Mouse (Mus musculus): ENCODE data around the gene Fosl1.

Gene Fosl1

DNA sequence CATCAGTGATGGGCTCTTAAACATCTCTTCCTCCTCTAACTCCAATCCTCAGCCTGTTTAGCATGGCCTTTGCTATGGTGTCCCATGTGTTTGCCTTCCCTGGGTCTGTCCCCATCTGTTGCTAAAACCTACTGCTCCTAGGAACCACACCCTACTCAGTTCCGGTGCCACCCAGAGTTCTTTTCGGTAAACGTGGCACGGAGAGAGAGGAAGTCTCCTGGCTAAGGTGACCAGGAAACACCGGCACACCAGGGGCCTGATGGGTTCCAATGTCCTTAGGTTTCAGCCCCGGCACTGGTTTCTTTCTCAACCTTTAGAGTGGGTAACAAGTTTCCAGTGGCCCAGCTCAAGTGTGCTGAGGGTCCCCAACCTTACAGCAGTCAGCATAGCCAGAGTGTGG, 26.8 kb upstream of the Fosl1 start:
- no peaks in the 10 kb centered on the region for H3K27me3 ChIP-seq (ENCODE audit: control insufficient read depth, insufficient read depth, low read length, poor library complexity, severe bottlenecking)
- no peak for DNase-seq (ENCODE audit: low read depth, low spot score)
- H3K36me3 ChIP-seq (ENCODE audit: control insufficient read depth, insufficient read depth, low read length, poor library complexity, severe bottlenecking) = peaks cover 8% of the 10 kb centered on the region

DNA sequence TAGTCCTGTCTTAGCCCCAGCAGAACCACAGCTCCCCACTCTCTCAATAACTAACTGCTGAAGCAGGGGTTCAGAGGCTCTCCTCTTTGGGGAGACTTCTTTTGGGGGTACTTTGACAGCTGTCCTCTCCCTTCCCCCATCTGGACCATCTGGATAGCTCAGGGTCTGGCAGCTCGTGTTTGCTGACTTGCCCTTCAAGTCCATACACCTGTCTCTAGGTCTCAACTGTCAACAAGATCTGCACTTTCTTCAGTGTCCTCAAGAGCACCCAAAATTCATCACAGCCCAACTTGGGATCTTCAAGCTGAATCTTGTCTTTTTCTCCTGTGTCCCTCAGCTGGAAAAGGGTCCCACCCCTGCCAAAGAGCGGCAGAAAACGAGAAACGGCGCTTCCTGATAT, 25.6 kb upstream of the Fosl1 start:
- Histone ChIP-seq H3K36me3 (ENCODE audit: control insufficient read depth, insufficient read depth, low read length, poor library complexity, severe bottlenecking) (peaks cover 6% of the 10 kb centered on the region), H3K27me3 (ENCODE audit: control insufficient read depth, insufficient read depth, low read length, poor library complexity, severe bottlenecking) (no peaks in the 10 kb centered on the region)
- DNase-seq (ENCODE audit: low read depth, low spot score) = no peak

GRCm38 (mm10) chr19:5422267-5422666, 25.1 kb upstream of the Fosl1 start:
- H3K27me3 ChIP-seq (ENCODE audit: control insufficient read depth, insufficient read depth, low read length, poor library complexity, severe bottlenecking) = no peaks in the 10 kb centered on the region
- DNase-seq (ENCODE audit: low read depth, low spot score) = no peak

DNA sequence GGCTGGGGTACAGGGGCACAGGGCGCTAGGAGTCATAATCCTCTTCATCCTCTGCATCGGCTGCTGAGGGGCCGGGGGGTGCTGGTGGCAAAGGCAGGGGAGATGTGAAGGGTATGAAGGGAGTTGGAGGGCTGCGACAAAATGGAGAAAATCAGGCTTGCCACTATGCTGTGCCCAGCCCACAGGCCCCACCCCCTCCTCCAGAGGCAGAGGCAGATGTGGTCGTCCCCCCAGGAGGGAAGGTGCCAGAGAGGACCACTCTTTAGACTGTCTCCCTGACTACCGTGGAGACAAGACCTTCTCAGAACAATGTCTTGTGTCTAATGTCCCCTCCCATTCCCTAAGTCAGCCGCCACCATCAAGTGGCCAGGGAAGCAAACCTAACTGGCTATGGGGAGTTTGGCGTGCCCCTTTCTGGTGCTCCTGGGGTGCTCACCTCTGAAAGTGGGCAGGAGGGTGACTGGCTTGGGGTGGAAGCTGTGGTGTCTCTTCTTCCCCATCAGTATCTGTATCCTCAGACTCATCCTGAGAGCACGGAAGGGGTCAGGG, 24.4 kb upstream of the Fosl1 start:
- DNase-seq (ENCODE audit: low read depth, low spot score) = no peak
- no peaks in the 10 kb centered on the region for H3K27me3 ChIP-seq (ENCODE audit: control insufficient read depth, insufficient read depth, low read length, poor library complexity, severe bottlenecking)
- H3K36me3 ChIP-seq (ENCODE audit: control insufficient read depth, insufficient read depth, low read length, poor library complexity, severe bottlenecking) = peaks cover 6% of the 10 kb centered on the region

More at GRCm38 (mm10) chr19:5422267-5422666, 25.1 kb upstream of the Fosl1 start:
- peaks cover 6% of the 10 kb centered on the region for H3K36me3 ChIP-seq (ENCODE audit: control insufficient read depth, insufficient read depth, low read length, poor library complexity, severe bottlenecking)

- H3K36me3 ChIP-seq (ENCODE audit: control insufficient read depth, insufficient read depth, low read length, poor library complexity, severe bottlenecking) = peaks cover 3% of the 10 kb centered on the region
- no peaks in the 10 kb centered on the region for H3K27me3 ChIP-seq (ENCODE audit: control insufficient read depth, insufficient read depth, low read length, poor library complexity, severe bottlenecking)
- DNase-seq (ENCODE audit: low read depth, low spot score) = no peak
These were observed 23.8 kb upstream of the Fosl1 start for GRCm38 (mm10) chr19:5423561-5423960.

- DNase-seq (ENCODE audit: low read depth, low spot score) = no peak
- no peaks in the 10 kb centered on the region for H3K27me3 ChIP-seq (ENCODE audit: control insufficient read depth, insufficient read depth, low read length, poor library complexity, severe bottlenecking)
- H3K36me3 ChIP-seq (ENCODE audit: control insufficient read depth, insufficient read depth, low read length, poor library complexity, severe bottlenecking) = peaks cover 3% of the 10 kb centered on the region
These were observed 23.1 kb upstream of the Fosl1 start for GRCm38 (mm10) chr19:5424092-5424781.

DNA sequence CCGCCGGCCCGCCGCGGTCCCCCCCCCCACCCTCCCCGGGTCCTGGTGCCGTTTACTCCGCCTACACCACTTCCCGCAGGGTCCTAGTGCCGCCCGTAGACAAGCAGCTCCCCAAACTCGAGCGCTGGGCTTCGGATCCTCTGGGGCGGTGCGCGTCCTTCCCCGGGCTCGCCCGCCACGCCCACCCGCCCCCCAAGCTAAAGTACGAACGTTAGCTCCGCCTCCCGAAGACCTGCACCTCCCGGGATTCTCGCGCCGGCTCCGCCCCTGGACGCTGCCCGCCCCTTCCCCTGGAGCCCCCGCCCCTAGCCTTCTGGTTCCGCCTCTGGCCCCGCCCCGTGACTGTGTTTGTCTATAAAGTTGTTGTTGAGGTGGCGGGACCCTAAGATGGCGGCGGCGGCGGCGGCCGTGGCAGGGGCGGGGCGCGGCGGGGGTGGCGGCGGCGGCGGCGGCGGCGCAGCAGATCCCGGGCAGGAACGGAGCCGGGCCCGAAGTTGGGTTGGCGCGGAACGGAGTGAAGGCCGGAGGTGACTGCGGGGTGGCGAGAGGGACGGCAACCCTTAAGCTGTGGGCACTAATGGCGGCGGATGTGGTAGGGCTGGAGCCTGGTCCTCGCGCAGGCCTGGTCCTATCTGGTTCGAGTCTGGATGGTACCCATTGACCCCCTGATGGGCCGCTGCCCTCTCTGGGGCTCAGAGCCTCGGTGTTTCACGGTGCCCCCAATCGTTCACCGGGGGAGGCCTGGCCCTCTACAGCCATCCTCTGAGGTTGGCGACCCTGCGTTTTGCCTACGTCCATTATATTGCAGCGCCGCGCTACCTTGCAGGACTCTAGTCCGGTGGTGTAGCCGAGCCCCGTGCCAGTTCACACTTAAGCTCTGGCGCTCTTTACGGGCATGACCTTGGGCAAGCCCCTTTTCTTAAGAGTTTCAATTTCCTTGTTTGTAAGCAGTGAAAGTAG, 22.3 kb upstream of the Fosl1 start, which contains the start of the genes Drap1 and AI837181:
Gene Drap1 (minus strand): TSS at position 198 of the 960 bp plus-strand sequence.
Gene AI837181 (plus strand): TSS at position 363 of the 960 bp plus-strand sequence.
- DNase-seq (ENCODE audit: low read depth, low spot score) = peak; percentile 96
- Histone ChIP-seq H3K27me3 (ENCODE audit: control insufficient read depth, insufficient read depth, low read length, poor library complexity, severe bottlenecking) (no peaks in the 10 kb centered on the region), H3K36me3 (ENCODE audit: control insufficient read depth, insufficient read depth, low read length, poor library complexity, severe bottlenecking) (peaks cover 3% of the 10 kb centered on the region)

- Histone ChIP-seq H3K36me3 (ENCODE audit: control insufficient read depth, insufficient read depth, low read length, poor library complexity, severe bottlenecking) (peaks cover 3% of the 10 kb centered on the region), H3K27me3 (ENCODE audit: control insufficient read depth, insufficient read depth, low read length, poor library complexity, severe bottlenecking) (no peaks in the 10 kb centered on the region)
- no peak for DNase-seq (ENCODE audit: low read depth, low spot score)
These were observed 21.3 kb upstream of the Fosl1 start for GRCm38 (mm10) chr19:5425906-5426565.

GRCm38 (mm10) chr19:5426640-5427290, 20.6 kb upstream of the Fosl1 start:
- no peak for DNase-seq (ENCODE audit: low read depth, low spot score)
- no peaks in the 10 kb centered on the region for H3K27me3 ChIP-seq (ENCODE audit: control insufficient read depth, insufficient read depth, low read length, poor library complexity, severe bottlenecking)
- peaks cover 3% of the 10 kb centered on the region for H3K36me3 ChIP-seq (ENCODE audit: control insufficient read depth, insufficient read depth, low read length, poor library complexity, severe bottlenecking)

DNA sequence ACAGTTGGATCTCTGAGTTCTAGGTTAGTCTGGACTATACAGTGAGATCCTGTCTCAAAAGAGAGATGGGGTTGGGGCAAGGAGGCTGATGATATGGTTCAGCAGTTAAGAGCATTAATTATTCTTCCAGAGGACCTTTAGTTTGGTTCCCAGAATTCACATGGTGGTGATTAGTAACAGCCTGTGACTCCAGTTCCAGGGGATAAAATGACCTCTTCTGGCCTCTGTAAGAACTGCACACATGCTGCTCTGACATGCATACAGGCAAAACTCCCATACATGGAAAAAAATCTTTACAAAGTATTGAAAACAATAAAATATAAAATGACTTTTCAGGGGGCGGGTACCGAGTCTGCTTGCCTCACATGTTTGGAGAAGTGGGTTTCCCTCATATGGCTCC, 19.3 kb upstream of the Fosl1 start:
- H3K27me3 ChIP-seq (ENCODE audit: control insufficient read depth, insufficient read depth, low read length, poor library complexity, severe bottlenecking) = no peaks in the 10 kb centered on the region
- DNase-seq (ENCODE audit: low read depth, low spot score) = peak; percentile 68

DNA sequence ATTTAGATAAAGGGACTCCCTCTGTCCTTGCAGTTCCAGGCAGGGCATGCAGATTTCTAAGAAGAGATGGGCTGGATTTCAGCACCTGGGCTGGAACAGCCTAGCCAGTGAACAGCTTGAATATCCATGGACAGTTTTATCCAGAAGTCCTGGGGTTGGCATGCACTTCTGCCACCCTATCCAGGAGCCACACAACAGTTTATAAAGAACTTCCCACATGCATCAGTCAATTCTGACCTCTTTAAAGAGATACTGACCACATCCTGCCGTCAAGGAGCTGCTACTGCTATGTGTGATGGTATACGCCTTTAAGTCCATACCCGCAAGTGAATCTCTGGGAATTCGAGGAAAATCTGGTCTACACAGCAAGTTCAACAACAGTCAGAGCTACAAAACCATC, 18.1 kb upstream of the Fosl1 start:
- no peaks in the 10 kb centered on the region; the same call in 1 of the 2 replicates for H3K36me3 ChIP-seq (ENCODE audit: control insufficient read depth, insufficient read depth, low read length, poor library complexity, severe bottlenecking)
- no peaks in the 10 kb centered on the region for H3K27me3 ChIP-seq (ENCODE audit: control insufficient read depth, insufficient read depth, low read length, poor library complexity, severe bottlenecking)
- no peak for DNase-seq (ENCODE audit: low read depth, low spot score)

More for the DNA sequence above, 19.3 kb upstream of the Fosl1 start:
- H3K36me3 ChIP-seq (ENCODE audit: control insufficient read depth, insufficient read depth, low read length, poor library complexity, severe bottlenecking) = no peaks in the 10 kb centered on the region; the same call in 1 of the 2 replicates

- Histone ChIP-seq H3K27me3 (ENCODE audit: control insufficient read depth, insufficient read depth, low read length, poor library complexity, severe bottlenecking) (no peaks in the 10 kb centered on the region), H3K36me3 (ENCODE audit: control insufficient read depth, insufficient read depth, low read length, poor library complexity, severe bottlenecking) (no peaks in the 10 kb centered on the region; the same call in 1 of the 2 replicates)
- no peak for DNase-seq (ENCODE audit: low read depth, low spot score)
These were observed 17.5 kb upstream of the Fosl1 start for GRCm38 (mm10) chr19:5429806-5430205.

DNA sequence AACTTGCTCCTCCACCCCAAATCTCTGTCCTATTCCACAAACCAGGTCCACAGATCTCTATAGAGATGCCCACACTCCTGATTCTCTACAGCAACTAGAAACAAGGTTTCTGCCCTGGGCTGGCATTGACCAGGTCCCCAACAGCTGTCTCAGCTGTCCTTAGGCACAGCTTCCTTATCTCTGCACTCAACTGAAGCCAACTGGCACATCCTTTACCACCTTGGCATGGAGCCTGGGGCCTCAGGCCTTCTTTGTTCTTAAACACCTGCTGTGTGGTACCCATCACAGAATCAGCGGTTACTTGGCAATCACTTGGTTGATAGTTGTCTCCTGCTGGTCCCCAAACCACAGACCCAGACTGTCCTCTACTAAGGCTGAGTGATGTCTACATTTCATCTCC, 16.9 kb upstream of the Fosl1 start:
- no peak for DNase-seq (ENCODE audit: low read depth, low spot score)
- no peaks in the 10 kb centered on the region; the same call in 1 of the 2 replicates for H3K36me3 ChIP-seq (ENCODE audit: control insufficient read depth, insufficient read depth, low read length, poor library complexity, severe bottlenecking)
- H3K27me3 ChIP-seq (ENCODE audit: control insufficient read depth, insufficient read depth, low read length, poor library complexity, severe bottlenecking) = no peaks in the 10 kb centered on the region

- DNase-seq (ENCODE audit: low read depth, low spot score) = peak; percentile 43
- no peaks in the 10 kb centered on the region for H3K27me3 ChIP-seq (ENCODE audit: control insufficient read depth, insufficient read depth, low read length, poor library complexity, severe bottlenecking)
- H3K36me3 ChIP-seq (ENCODE audit: control insufficient read depth, insufficient read depth, low read length, poor library complexity, severe bottlenecking) = no peaks in the 10 kb centered on the region; the same call in 1 of the 2 replicates
These were observed 15.4 kb upstream of the Fosl1 start for GRCm38 (mm10) chr19:5431911-5432464.
